9 mouse cellular contexts compared by ENCODE assay signal in genomic region chr9:37456481-37456910, GRCm38 (mm10). TPM values are rescaled to one million over a fixed set of nuclear protein-coding genes. Genes with fewer than 3 reads are reported as not detected.
A peak's percentile ranks its signal among the peaks of the same experiment; 100 is the strongest.
DNase-seq lines count a peak whose midpoint lies in the region; ATAC-seq lines count a peak whose summit lies in the region.
"Had no signal": no experiment of that assay in that cellular context is flagged by ENCODE, and none has a peak within 500 bp of the region (broad histone marks: within the 10 kb centered on the region; RNA-seq: fewer than 3 reads in every experiment).

No protein-coding gene starts in this region.

- H3K4me2 ChIP-seq in hindbrain, embryonic 16.5 days (ENCODE audit: low read length) = peak overlapping the region; percentile 50

- WGBS in embryonic facial prominence, embryonic 10.5 days = under 1% methylated on average over 20 of the region's 20 CpGs
- under 1% methylated on average over 17 of the region's 20 CpGs for WGBS in hindbrain, embryonic 16.5 days

- peak; percentile 81 for DNase-seq in heart, adult 11 months
- no peak for DNase-seq in heart, postnatal 10 days
- DNase-seq in ES-CJ7 (ENCODE audit: low read depth, low spot score) = peak; percentile 58
- peak; percentile 55 for DNase-seq in embryonic facial prominence, embryonic 10.5 days (ENCODE audit: low spot score)
- peak; percentile 70 for DNase-seq in right cerebral cortex, postnatal 4 days
- no peak for DNase-seq in gastrocnemius, postnatal 4 days (ENCODE audit: low spot score in 2 of 2)

- peak overlapping the region; percentile 50 for H3K4me3 ChIP-seq in embryonic facial prominence, embryonic 10.5 days
- H3K4me3 ChIP-seq in hindbrain, embryonic 16.5 days (ENCODE audit: low read length) = peak overlapping the region; percentile 30
- H3K4me3 ChIP-seq: erythroblast, embryonic 14.5 days had no signal

- H3K9ac ChIP-seq in hindbrain, embryonic 16.5 days (ENCODE audit: low read depth, low read length) = peak overlapping the region; percentile 47

- H3K36me3 ChIP-seq in embryonic facial prominence, embryonic 10.5 days (replicated peaks) = no peaks in the 10 kb centered on the region
- H3K36me3 ChIP-seq in hindbrain, embryonic 16.5 days (ENCODE audit: control insufficient read depth, insufficient read depth, low read length) = no peaks in the 10 kb centered on the region

- H3K27me3 ChIP-seq in embryonic facial prominence, embryonic 10.5 days (replicated peaks; ENCODE audit: low read depth, poor library complexity, severe bottlenecking) = peaks cover 100% of the 10 kb centered on the region
- H3K27me3 ChIP-seq in hindbrain, embryonic 16.5 days (replicated peaks; ENCODE audit: control insufficient read depth, insufficient read depth, low read length) = peaks cover under 1% of the 10 kb centered on the region

- H3K9me3 ChIP-seq in embryonic facial prominence, embryonic 10.5 days = no peaks in the 10 kb centered on the region
- H3K9me3 ChIP-seq in hindbrain, embryonic 16.5 days (ENCODE audit: control insufficient read depth, low read length) = no peaks in the 10 kb centered on the region

- no peak overlapping the region; the same call in 1 of the 2 replicates for H3K27ac ChIP-seq in embryonic facial prominence, embryonic 10.5 days (replicated peaks)
- H3K27ac ChIP-seq in hindbrain, embryonic 16.5 days (ENCODE audit: low read depth, low read length) = peak overlapping the region; percentile 14; the same call in 1 of the 2 replicates

- intact Hi-C loops in heart, postnatal 10 days (cut with DNase I) = no loop called here

- ATAC-seq in hindbrain, embryonic 16.5 days = peak; percentile 88
- ATAC-seq in megakaryocyte progenitor cell, adult 5-6 weeks (replicated peaks; ENCODE audit: poor library complexity) = peak; percentile 47

- peaks cover 40% of the 10 kb centered on the region for H3K4me1 ChIP-seq in embryonic facial prominence, embryonic 10.5 days
- peaks cover 22% of the 10 kb centered on the region for H3K4me1 ChIP-seq in hindbrain, embryonic 16.5 days (ENCODE audit: control insufficient read depth, insufficient read depth, low read depth, low read length)

RNA-seq across cellular contexts. Expression of gene Robo3, which starts 23.4 kb away (rescaled TPM):
- not detected for total RNA-seq in heart, postnatal 10 days (2021)
- 4.1 and 9.4 TPM in 2 replicates for polyA plus RNA-seq in embryonic facial prominence, embryonic 10.5 days (2016; fragmentation: Nextera tagmentation; extraction: Ambion mirVana)
- 7.3 and 12.1 TPM in 2 replicates for polyA plus RNA-seq in hindbrain, embryonic 16.5 days (2015; fragmentation: Nextera tagmentation; extraction: Ambion mirVana)
- 0.07 and 0.32 TPM in 2 replicates for total RNA-seq in megakaryocyte progenitor cell, adult 5-6 weeks (2015)
- 0.10 TPM in 1 of 2 replicates, not detected in the other for total RNA-seq in megakaryocyte progenitor cell, adult 5-6 weeks (2017)
- not detected for total RNA-seq in gastrocnemius, postnatal 4 days (2021)

RNA-seq across cellular contexts. Expression of gene Msantd2, which starts 32.6 kb away (rescaled TPM):
- total RNA-seq in heart, postnatal 10 days (2021) = 10 to 100 TPM; 11.7 to 16.4 TPM
- polyA plus RNA-seq in embryonic facial prominence, embryonic 10.5 days (2016; fragmentation: Nextera tagmentation; extraction: Ambion mirVana) = 34.4 and 36.7 TPM in 2 replicates
- 24.4 and 28.9 TPM in 2 replicates for polyA plus RNA-seq in hindbrain, embryonic 16.5 days (2015; fragmentation: Nextera tagmentation; extraction: Ambion mirVana)
- total RNA-seq in megakaryocyte progenitor cell, adult 5-6 weeks (2015) = 14.8 and 18.3 TPM in 2 replicates
- 21.9 and 40.8 TPM in 2 replicates for total RNA-seq in megakaryocyte progenitor cell, adult 5-6 weeks (2017)
- 10 to 100 TPM; 17.7 to 19.5 TPM for total RNA-seq in gastrocnemius, postnatal 4 days (2021)

RNA-seq across cellular contexts. Expression of gene Robo4, which starts 54.8 kb away (rescaled TPM):
- 10 to 100 TPM; 40.9 to 50.6 TPM for total RNA-seq in heart, postnatal 10 days (2021)
- polyA plus RNA-seq in embryonic facial prominence, embryonic 10.5 days (2016; fragmentation: Nextera tagmentation; extraction: Ambion mirVana) = 6.6 and 6.8 TPM in 2 replicates
- 5.5 and 8.6 TPM in 2 replicates for polyA plus RNA-seq in hindbrain, embryonic 16.5 days (2015; fragmentation: Nextera tagmentation; extraction: Ambion mirVana)
- 0.17 and 0.86 TPM in 2 replicates for total RNA-seq in megakaryocyte progenitor cell, adult 5-6 weeks (2015)
- 0.30 TPM in 1 of 2 replicates, not detected in the other for total RNA-seq in megakaryocyte progenitor cell, adult 5-6 weeks (2017)
- total RNA-seq in gastrocnemius, postnatal 4 days (2021) = 10 to 100 TPM; 23.6 to 27.2 TPM

Comparison
In these comparisons a context has a peak if more than half of its experiments do, and no peak if none do; other contexts are left out.
1. DNase-seq: peak in heart, adult 11 months (single experiment), ES-CJ7 (single experiment), embryonic facial prominence, embryonic 10.5 days (single experiment) and right cerebral cortex, postnatal 4 days (single experiment); none in heart, postnatal 10 days (0 of 2) and gastrocnemius, postnatal 4 days (0 of 2).
2. RNA of gene Robo4, which starts 54.8 kb away (total RNA-seq): 40.9 to 50.6 TPM in heart, postnatal 10 days and 23.6 to 27.2 TPM in gastrocnemius, postnatal 4 days; 0.17 to 0.86 TPM in megakaryocyte progenitor cell, adult 5-6 weeks; every median in the first group is over 10 times any median in the second.